Mouse (Mus musculus): ENCODE measurements around the gene Galnt11. TPM values are rescaled to one million over a fixed set of nuclear protein-coding genes. Genes with fewer than 3 reads are reported as not detected.

Gene Galnt11
- polyA plus RNA-seq (2017; shearing (Covaris generic)): 9.9 TPM

GRCm38 (mm10) chr5:25221604-25222003, at the start of gene Galnt11:
Gene Galnt11, plus strand, starts transcription at chr5:25221904.

GRCm38 (mm10) chr5:25181004-25181531, 40.6 kb upstream of the Galnt11 start, which contains the start of gene Galntl5:
Gene Galntl5, plus strand, starts transcription at chr5:25181460.

GRCm38 (mm10) chr5:25222752-25223702, 1.3 kb downstream of the Galnt11 start, which contains the start of gene E130116L18Rik:
Gene E130116L18Rik, minus strand, starts transcription at chr5:25223153.

Other genes starting within 250 kb of the Galnt11 start
- gene Prkag2, start 121.3 kb upstream of the Galnt11 start, polyA plus RNA-seq (2017; shearing (Covaris generic)): 36.4 TPM
- not detected for gene Galntl5, start 40.4 kb upstream of the Galnt11 start, polyA plus RNA-seq (2017; shearing (Covaris generic))
- gene E130116L18Rik, start 1.2 kb downstream of the Galnt11 start, polyA plus RNA-seq (2017; shearing (Covaris generic)): not detected

All from inflammation-experienced regulatory T-cells, adult 16 weeks (primary cell).